Mouse (Mus musculus) retina, postnatal 1 day (tissue): ENCODE results near the gene Pou2f1.
A peak's percentile ranks its signal among the peaks of the same experiment; 100 is the strongest.
"Not testable (repeated sequence)": the region's sequence is repeated elsewhere in the genome, so short reads cannot be mapped to it uniquely, and the experiment has no call there.

ENCODE experiments used
- DNase-seq: peaks from one replicate; pipeline ENCODE4 v3.0.0-alpha.2; 2012

The Pou2f1 gene

GRCm38 (mm10) chr1:166001904-166002489, 481 bp downstream of the Pou2f1 start:
- DNase-seq: no peak

- DNase-seq: peak; percentile 55
Measured at GRCm38 (mm10) chr1:166001121-166001903, 1.2 kb downstream of the Pou2f1 start.

- DNase-seq: no peak
Measured at GRCm38 (mm10) chr1:166000601-166001120, 1.8 kb downstream of the Pou2f1 start.

- DNase-seq: no peak
Measured at GRCm38 (mm10) chr1:165999709-166000108, 2.8 kb downstream of the Pou2f1 start.

GRCm38 (mm10) chr1:165995661-165996055, 6.8 kb downstream of the Pou2f1 start:
- DNase-seq: no peak

GRCm38 (mm10) chr1:165995011-165995660, 7.3 kb downstream of the Pou2f1 start:
- not testable (repeated sequence) for DNase-seq

- no peak for DNase-seq
Measured at GRCm38 (mm10) chr1:165994279-165994678, 8.2 kb downstream of the Pou2f1 start.

- no peak for DNase-seq
Measured at GRCm38 (mm10) chr1:165993270-165994156, 9.0 kb downstream of the Pou2f1 start.

GRCm38 (mm10) chr1:165988536-165988935, 13.9 kb downstream of the Pou2f1 start:
- DNase-seq: no peak

- no peak for DNase-seq
Measured at GRCm38 (mm10) chr1:165988072-165988471, 14.4 kb downstream of the Pou2f1 start.

- DNase-seq: no peak
Measured at GRCm38 (mm10) chr1:165985743-165986360, 16.6 kb downstream of the Pou2f1 start.

- DNase-seq: no peak
Measured at GRCm38 (mm10) chr1:165985186-165985585, 17.3 kb downstream of the Pou2f1 start.

GRCm38 (mm10) chr1:165976672-165977448, 25.6 kb downstream of the Pou2f1 start:
- DNase-seq: no peak

GRCm38 (mm10) chr1:165969001-165969690, 33.3 kb downstream of the Pou2f1 start:
- no peak for DNase-seq

GRCm38 (mm10) chr1:165967027-165967654, 35.3 kb downstream of the Pou2f1 start:
- peak; percentile 82 for DNase-seq

GRCm38 (mm10) chr1:165966156-165966914, 36.1 kb downstream of the Pou2f1 start:
- peak; percentile 92 for DNase-seq

- DNase-seq: no peak
Measured at GRCm38 (mm10) chr1:165961676-165962364, 40.7 kb downstream of the Pou2f1 start.

GRCm38 (mm10) chr1:165958159-165958558, 44.3 kb downstream of the Pou2f1 start:
- DNase-seq: no peak
